Mouse (Mus musculus): ENCODE measurements around the gene Pars2.
A peak's percentile ranks its signal among the peaks of the same experiment; 100 is the strongest.

The Pars2 gene

DNA sequence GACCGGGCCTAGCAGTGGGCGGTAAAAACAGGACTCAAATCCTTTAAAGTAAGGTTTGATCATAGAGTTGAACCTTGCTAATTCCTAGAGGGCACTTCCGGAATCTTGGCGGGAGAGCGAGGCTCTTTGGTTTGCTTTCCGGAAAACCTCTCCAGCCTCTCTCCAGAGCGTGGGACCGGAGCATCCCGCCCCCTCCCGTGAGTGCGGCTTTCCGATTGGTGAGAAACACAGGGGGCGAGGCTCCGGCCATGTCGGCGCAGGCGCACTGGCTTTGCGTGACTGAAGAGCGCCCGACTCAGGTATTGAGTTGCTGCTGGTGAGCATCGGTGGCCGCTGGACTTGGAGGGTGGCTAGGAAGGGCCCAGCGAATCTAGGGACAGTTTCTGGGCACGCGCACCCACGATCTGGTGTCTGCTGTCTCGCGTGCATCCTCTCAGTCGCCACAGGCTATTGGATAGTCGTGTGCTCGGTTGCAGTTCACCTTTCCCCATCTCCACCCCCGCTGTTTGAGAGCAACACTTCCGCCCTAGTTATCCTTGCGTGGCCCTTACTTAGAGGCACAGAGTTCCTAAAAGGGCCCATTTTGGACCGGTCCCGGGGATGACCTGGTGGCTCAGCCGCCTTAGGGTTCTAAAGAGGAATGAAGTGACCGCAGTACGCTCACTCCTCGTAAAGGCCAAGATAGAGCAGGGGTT lies at the start of gene Pars2:
Pars2 (plus strand) TSS at position 237 of the 695 bp plus-strand sequence.
- DNase-seq (ENCODE audit: low read depth, low spot score): peak; percentile 97
- H3K36me3 ChIP-seq (ENCODE audit: control insufficient read depth, insufficient read depth, low read length, poor library complexity, severe bottlenecking): peaks cover 4% of the 10 kb centered on the region; the same call in 1 of the 2 replicates
- no peaks in the 10 kb centered on the region for H3K27me3 ChIP-seq (ENCODE audit: control insufficient read depth, insufficient read depth, low read length, poor library complexity, severe bottlenecking)

DNA sequence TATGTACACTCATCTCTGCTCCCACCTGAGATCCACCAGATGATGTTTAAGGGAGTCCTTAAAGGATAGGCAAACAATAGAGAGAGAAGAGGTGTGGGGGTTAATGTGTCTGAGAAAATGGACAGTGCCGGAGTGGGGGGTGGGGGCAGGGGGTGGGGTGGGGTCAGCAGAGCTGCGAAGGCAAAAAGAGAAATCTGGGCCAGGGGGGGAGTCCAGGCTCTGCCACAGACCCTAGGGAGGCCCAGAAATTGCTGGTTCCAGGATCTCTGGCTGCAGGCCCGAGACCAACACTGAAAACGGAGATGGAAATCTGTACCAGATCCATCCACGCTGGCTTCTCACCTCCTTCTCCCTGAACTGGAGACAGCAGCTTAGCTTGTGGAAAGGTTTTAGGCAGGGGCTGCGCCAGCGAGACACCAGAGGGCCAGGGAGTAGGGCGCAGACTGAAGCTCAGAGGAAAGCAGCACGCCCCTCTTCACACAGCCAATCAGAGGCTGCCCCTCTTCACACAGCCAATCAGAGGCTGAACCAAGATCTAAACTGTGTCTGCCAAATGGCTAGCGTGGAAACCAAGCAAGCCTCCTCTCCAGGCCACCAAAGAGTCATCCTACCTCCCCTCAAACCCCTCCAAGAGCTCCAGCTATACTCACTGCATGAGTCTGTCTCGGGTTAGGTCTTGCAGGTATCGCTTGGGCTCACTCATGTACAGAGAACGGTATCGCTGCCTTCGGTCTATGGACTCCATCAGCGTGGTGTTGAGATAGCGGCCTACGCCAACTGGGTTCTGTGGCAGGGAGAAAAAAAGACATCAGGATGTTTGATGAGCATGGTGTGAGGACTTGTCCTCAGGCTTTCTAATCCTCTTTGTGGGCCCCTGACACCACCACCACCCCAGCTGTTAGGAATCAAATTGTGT lies 44.0 kb upstream of the Pars2 start:
- no peaks in the 10 kb centered on the region for H3K36me3 ChIP-seq (ENCODE audit: control insufficient read depth, insufficient read depth, low read length, poor library complexity, severe bottlenecking)
- H3K27me3 ChIP-seq (ENCODE audit: control insufficient read depth, insufficient read depth, low read length, poor library complexity, severe bottlenecking): no peaks in the 10 kb centered on the region
- DNase-seq (ENCODE audit: low read depth, low spot score): no peak

DNA sequence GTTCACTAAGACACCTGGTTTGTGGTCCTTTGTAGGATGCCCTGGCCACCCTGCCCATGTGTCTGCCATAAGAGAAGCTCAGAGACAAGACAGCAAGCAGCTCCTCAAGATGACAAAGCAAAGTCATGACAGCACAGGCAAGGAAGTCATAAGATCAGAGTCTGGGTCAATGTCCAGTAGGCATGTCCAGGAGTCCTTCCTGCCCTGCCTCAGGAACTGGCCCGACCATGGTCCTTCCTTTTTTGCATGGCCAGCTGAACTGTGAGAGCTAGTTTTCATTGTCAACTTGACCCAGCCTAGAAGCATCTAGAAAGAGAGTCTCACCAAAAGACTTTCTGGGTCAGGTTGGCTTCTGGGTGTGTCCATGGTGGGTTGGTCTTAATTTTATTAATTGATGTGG lies 43.0 kb upstream of the Pars2 start:
- DNase-seq (ENCODE audit: low read depth, low spot score): no peak
- Histone ChIP-seq H3K27me3 (ENCODE audit: control insufficient read depth, insufficient read depth, low read length, poor library complexity, severe bottlenecking) (no peaks in the 10 kb centered on the region), H3K36me3 (ENCODE audit: control insufficient read depth, insufficient read depth, low read length, poor library complexity, severe bottlenecking) (no peaks in the 10 kb centered on the region)

DNA sequence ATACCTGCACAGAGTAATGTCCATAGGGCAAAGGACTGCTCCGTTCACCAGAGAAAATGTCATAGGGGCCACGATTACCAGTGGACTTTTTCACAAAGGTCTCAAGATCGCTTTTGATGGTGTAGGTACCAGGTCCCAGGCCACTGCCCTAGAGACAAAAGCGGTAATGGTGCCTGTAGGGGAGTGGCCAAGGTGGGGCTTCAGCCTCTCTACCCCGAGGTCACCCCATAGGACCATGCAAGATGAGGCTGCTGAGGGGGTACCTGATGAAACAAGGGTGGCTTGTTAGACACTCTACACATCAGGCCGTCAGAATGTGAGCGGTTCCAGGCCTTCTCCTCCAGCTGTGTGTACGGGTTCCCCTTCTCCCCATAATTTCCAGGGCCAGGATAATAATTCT lies 37.8 kb upstream of the Pars2 start:
- no peaks in the 10 kb centered on the region for H3K36me3 ChIP-seq (ENCODE audit: control insufficient read depth, insufficient read depth, low read length, poor library complexity, severe bottlenecking)
- H3K27me3 ChIP-seq (ENCODE audit: control insufficient read depth, insufficient read depth, low read length, poor library complexity, severe bottlenecking): no peaks in the 10 kb centered on the region; the same call in 1 of the 2 replicates
- DNase-seq (ENCODE audit: low read depth, low spot score): no peak

DNA sequence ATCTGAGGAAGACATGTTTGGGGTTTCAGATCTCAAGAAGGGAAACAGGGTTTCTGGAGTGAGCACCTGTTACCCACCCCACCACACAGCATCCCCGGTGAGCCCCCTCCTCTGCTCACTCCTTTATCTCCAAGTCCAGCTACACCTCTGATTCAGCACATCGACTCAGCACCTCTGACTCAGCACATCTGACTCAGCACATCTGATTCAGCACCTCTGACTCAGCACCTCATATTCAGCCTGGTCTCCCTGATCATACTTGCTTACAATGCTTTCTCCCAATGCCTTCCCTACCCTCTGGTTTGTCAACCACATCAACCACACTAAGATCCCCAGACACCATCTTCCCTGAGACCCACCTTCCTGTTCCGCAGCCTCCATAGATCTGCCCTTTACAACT lies 37.3 kb upstream of the Pars2 start:
- DNase-seq (ENCODE audit: low read depth, low spot score): no peak
- Histone ChIP-seq H3K36me3 (ENCODE audit: control insufficient read depth, insufficient read depth, low read length, poor library complexity, severe bottlenecking) (no peaks in the 10 kb centered on the region), H3K27me3 (ENCODE audit: control insufficient read depth, insufficient read depth, low read length, poor library complexity, severe bottlenecking) (no peaks in the 10 kb centered on the region; the same call in 1 of the 2 replicates)

DNA sequence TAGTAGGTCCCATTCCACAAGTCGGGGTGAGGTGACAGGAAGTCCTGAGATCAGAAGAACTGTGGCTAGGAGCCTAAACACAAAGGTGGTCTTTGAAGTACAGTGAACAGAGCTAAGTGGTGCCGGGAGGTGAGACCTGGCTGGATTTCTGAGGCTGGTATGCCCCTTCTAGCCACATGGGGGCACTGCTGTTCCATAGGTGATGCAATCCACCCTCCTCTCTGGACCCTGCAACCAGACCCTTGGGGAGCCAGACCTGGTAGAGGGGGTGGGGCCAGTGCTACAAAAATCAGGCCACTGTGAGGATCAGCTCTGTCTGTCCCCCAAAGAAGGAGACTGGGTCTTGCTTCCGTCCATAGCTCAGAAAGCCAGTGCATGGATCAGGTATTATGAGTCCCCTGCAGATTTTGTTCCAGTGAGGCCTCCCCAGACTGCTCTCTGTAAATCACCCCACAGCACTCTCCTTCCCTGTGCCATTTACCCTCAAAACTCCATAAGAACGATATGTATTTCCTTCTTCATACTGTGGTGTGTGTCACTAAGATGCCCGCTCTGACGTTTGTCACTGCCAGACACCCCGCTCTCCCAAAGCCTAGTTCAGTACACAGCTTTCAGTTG lies 36.6 kb upstream of the Pars2 start:
- Histone ChIP-seq H3K36me3 (ENCODE audit: control insufficient read depth, insufficient read depth, low read length, poor library complexity, severe bottlenecking) (no peaks in the 10 kb centered on the region), H3K27me3 (ENCODE audit: control insufficient read depth, insufficient read depth, low read length, poor library complexity, severe bottlenecking) (no peaks in the 10 kb centered on the region; the same call in 1 of the 2 replicates)
- peak; percentile 65 for DNase-seq (ENCODE audit: low read depth, low spot score)

DNA sequence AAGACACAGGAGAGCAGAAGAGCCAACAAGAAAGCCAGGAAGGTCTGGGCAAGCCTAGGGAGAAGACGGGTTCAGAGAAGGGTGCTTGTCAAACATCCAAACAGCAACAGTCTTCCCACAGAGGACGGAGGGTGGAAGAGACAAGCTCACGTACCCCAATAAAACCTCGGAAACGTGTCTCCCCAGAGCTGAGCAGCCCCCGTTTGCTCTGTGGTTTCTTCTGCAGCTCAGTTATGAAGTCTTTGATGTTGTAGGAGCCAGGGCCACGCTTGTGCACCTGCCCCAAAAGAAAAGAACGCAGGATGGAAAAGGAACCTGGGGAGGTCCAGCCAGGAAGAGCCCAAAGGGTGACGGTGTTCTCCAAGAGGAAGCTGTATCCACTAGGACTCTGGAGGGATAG lies 36.0 kb upstream of the Pars2 start:
- H3K27me3 ChIP-seq (ENCODE audit: control insufficient read depth, insufficient read depth, low read length, poor library complexity, severe bottlenecking): no peaks in the 10 kb centered on the region; the same call in 1 of the 2 replicates
- no peak for DNase-seq (ENCODE audit: low read depth, low spot score)
- H3K36me3 ChIP-seq (ENCODE audit: control insufficient read depth, insufficient read depth, low read length, poor library complexity, severe bottlenecking): no peaks in the 10 kb centered on the region

DNA sequence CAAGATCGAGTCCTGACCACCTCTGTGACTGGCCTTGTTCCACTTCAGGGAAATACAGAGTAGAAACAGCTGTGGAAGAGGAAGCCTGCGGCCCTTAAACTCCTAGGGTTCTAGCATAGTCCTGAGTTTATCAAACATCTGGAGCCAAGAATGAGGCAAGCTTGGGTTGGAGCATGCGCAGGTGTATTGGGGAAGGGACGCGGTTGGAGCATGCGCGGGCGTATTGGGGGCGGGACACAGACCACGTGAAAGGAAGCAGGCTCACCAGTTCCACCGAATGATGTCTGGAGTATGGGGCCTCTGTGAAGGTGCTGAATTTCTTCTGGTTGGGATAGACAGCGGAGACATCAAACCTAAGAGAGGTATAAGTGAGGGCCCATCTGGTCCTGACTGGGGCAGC lies 35.2 kb upstream of the Pars2 start:
- no peak for DNase-seq (ENCODE audit: low read depth, low spot score)
- Histone ChIP-seq H3K27me3 (ENCODE audit: control insufficient read depth, insufficient read depth, low read length, poor library complexity, severe bottlenecking) (no peaks in the 10 kb centered on the region; the same call in 1 of the 2 replicates), H3K36me3 (ENCODE audit: control insufficient read depth, insufficient read depth, low read length, poor library complexity, severe bottlenecking) (no peaks in the 10 kb centered on the region)

DNA sequence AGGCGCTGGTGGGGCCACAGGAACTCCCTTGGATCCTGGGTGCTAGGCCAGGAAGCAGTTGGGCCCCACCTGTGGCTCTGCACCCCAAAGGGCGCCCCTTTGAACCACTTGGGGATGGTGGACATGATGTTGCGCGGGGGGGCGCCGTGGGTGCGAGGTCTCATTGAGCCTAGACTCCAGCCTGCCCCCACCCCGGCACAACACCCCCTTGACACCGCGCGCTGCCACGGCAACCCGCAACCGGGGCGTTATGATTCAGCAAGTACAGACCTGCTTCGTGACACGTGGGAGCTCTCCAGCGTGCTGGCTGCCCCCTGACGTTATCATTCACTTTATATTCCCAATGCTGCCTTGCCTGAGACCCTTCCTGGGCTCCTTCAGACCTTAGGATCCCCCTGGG lies 33.8 kb upstream of the Pars2 start, which contains the start of gene Lexm:
Lexm (minus strand) TSS at position 186 of the 400 bp plus-strand sequence.
- no peaks in the 10 kb centered on the region for H3K36me3 ChIP-seq (ENCODE audit: control insufficient read depth, insufficient read depth, low read length, poor library complexity, severe bottlenecking)
- DNase-seq (ENCODE audit: low read depth, low spot score): no peak
- H3K27me3 ChIP-seq (ENCODE audit: control insufficient read depth, insufficient read depth, low read length, poor library complexity, severe bottlenecking): no peaks in the 10 kb centered on the region; the same call in 1 of the 2 replicates

DNA sequence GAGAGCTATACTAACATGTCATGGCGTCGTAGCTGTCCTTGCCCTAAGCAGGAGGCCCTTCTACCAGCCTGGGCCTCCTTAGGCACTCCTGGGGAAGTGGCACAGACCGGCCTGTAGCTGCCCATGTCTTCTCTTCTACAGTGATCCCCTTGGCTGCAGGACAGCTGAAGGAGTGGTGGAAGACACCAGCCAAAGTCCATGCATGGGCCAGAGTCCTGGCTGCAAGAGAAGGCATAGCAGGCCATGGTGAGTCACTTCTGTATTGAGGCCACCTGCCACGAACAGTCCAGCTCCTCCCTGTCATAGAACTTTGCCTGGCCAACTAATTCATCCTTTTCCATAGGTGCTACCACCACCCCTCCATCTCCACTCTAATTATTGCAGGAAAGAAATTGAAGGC lies 32.0 kb upstream of the Pars2 start:
- no peaks in the 10 kb centered on the region for H3K36me3 ChIP-seq (ENCODE audit: control insufficient read depth, insufficient read depth, low read length, poor library complexity, severe bottlenecking)
- no peaks in the 10 kb centered on the region; the same call in 1 of the 2 replicates for H3K27me3 ChIP-seq (ENCODE audit: control insufficient read depth, insufficient read depth, low read length, poor library complexity, severe bottlenecking)
- no peak for DNase-seq (ENCODE audit: low read depth, low spot score)

DNA sequence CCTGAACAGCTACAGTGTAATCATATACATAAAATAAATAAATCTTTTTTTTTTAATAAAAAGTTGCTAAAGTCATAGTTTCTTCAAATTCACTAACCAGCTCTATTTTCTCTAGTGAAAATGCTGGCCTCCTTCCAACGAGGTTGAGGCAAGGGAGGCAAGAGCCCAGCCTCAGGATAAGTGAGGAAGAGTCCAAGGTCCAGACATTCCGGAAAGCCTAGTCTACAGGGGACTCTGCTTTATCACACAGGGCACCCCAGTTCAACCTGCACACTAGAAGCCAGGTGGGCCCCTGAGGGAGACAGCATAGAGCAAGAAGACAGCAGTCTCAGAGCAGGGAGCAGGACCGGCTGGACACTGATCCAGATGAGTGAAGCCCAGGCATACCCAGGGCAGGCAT lies 29.4 kb upstream of the Pars2 start:
- H3K27me3 ChIP-seq (ENCODE audit: control insufficient read depth, insufficient read depth, low read length, poor library complexity, severe bottlenecking): no peaks in the 10 kb centered on the region; the same call in 1 of the 2 replicates
- no peak for DNase-seq (ENCODE audit: low read depth, low spot score)
- H3K36me3 ChIP-seq (ENCODE audit: control insufficient read depth, insufficient read depth, low read length, poor library complexity, severe bottlenecking): no peaks in the 10 kb centered on the region

DNA sequence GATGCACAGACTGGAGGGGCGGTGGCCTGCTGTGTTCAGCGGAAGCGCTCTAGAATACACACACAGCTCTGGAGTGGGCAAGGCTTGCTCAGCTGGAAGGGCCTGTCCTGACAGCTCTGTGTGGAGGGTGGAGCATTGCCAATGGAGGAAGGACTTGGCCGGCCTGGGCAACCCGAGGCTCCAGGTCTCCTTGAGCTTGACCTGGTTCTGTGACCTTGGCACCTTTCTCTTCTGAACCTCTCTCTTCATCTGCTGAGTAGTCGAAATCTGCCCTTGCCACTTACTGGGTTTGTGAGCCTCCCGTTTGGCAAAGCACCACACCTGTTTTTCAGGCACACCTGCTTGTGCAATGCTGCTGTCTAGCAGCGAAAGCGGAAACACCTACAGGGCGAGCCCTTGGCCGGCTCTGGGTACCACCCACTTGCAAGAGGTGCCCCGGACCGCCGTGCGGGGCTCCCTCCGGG lies 28.8 kb upstream of the Pars2 start, which contains the start of gene Ttc22:
Ttc22 (plus strand) TSS at position 403 of the 464 bp plus-strand sequence.
- no peak for DNase-seq (ENCODE audit: low read depth, low spot score)
- H3K27me3 ChIP-seq (ENCODE audit: control insufficient read depth, insufficient read depth, low read length, poor library complexity, severe bottlenecking): no peaks in the 10 kb centered on the region; the same call in 1 of the 2 replicates
- H3K36me3 ChIP-seq (ENCODE audit: control insufficient read depth, insufficient read depth, low read length, poor library complexity, severe bottlenecking): no peaks in the 10 kb centered on the region

DNA sequence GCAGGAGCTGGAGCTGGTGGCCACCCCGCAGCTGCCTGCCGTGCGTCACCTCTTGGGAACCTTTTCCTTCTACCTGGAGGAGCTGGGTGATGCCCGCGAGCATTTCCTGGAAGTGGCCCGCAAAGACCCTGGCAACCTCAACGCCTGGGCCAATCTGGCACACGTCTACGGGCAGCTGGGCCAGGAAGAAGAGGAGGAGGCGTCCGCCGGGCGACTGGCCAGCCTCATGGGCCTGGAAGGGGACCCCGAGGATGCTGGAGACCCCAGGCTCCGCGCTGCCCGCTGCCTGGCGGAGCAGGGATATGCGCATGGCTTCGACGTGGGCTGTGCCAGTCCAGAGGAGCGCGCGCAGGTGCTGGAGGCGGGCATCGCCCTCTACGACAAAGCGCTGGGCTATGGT lies 28.2 kb upstream of the Pars2 start:
- H3K27me3 ChIP-seq (ENCODE audit: control insufficient read depth, insufficient read depth, low read length, poor library complexity, severe bottlenecking): no peaks in the 10 kb centered on the region
- DNase-seq (ENCODE audit: low read depth, low spot score): no peak
- H3K36me3 ChIP-seq (ENCODE audit: control insufficient read depth, insufficient read depth, low read length, poor library complexity, severe bottlenecking): no peaks in the 10 kb centered on the region

DNA sequence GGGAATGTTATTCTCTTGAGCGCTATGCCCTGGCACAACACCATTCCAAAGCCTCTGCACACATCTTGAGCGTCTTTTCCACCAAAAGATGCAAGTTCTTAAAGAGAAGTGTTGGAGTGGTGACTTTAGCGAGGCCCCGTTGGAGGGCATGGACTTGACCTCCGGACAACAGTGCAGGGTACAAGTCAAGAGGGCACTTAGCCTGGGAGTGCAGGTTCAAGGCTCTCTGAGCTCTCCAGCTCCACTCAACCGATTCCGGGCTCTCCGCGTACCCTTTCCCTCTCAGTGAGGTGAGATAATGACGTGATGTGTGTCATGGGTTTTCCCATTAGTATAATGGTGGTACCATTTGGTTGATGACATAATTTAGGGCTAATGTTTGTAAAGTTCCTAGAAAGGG lies 26.6 kb upstream of the Pars2 start:
- DNase-seq (ENCODE audit: low read depth, low spot score): no peak
- no peaks in the 10 kb centered on the region for H3K27me3 ChIP-seq (ENCODE audit: control insufficient read depth, insufficient read depth, low read length, poor library complexity, severe bottlenecking)
- no peaks in the 10 kb centered on the region for H3K36me3 ChIP-seq (ENCODE audit: control insufficient read depth, insufficient read depth, low read length, poor library complexity, severe bottlenecking)

Measured in splenic B cell, adult 2 months (primary cell).